Mouse (Mus musculus): Measurements from ENCODE around the gene Gpr142. TPM values are rescaled to one million over a fixed set of nuclear protein-coding genes. Genes with fewer than 3 reads are reported as not detected.

The Gpr142 gene
- total RNA-seq, 2 experiments from 2014 or later, result not detected

GRCm38 (mm10) chr11:114829499-114830432 lies 31.0 kb downstream of the Gpr142 start:
- no peak for ATAC-seq (replicated peaks; ENCODE audit: low FRiP score, poor library complexity, severe bottlenecking)

DNA sequence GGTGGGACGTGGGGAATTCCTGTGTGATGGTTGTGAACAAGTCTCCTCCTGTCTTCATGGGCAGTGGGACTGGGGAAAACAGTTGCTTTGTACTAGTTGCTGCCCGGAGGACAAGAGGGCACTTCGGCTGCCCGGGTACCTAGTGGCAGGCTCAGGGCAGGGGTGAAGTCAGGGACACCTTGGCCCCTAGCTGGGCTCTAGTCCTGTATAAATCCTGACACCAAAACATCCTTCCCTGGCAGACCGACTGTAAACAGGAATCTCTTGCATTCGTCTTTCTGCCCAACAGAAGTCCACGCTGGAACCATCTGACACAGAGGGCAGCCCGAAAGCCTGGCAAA lies 31.7 kb downstream of the Gpr142 start:
- no peak for ATAC-seq (replicated peaks; ENCODE audit: low FRiP score, poor library complexity, severe bottlenecking)

DNA sequence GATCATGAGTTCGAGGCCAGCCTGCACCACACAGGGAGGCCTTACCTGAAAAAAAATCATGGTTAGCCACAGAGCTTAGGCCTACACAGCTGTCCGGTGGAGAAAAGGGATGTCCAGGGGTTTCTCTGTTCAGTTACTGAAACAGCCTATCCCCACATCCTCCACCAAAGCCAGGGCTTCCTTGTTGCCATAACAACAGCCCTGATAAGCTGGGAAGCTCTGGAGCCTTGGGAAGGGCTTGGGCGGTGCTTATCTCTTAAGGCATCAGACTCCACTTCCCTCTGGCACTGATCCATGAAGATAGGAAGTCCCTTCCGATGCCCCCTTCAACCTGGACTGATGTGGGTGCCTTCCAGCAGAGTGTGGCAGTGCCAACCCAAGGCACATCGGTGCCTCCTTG lies 34.4 kb downstream of the Gpr142 start:
- no peak for ATAC-seq (replicated peaks; ENCODE audit: low FRiP score, poor library complexity, severe bottlenecking)

DNA sequence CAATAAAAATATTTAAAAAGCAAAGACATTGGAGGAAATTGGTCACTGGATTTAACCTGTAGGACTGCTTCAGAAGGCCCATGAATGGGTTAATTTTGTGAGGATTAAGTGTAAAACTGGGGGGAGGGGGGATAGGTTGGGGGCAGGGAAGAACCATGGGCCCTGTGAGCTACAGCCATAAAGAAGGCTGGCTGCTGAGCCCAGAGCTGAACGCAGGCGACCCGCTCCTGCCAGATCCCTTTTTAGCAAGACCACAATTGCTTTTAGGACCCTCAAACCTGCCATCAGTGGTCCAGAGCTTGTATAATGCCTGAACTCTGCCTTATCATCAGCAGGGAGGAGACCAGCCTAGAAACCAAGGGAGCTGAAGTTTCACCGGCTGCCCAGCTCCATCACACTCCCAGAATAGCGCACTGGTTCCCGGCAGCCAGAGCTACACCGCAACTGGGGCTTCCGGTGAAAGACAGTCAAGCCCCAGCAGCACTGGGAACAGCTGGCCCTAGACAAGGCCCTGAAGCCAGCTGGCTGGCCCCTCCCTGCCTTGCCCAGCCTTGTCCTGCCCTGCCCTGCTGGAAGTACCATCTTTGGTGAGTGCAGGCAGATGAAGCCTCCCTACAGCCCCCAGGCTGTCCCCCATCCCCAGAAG lies 45.2 kb downstream of the Gpr142 start:
- ATAC-seq (replicated peaks; ENCODE audit: low FRiP score, poor library complexity, severe bottlenecking), result no peak

DNA sequence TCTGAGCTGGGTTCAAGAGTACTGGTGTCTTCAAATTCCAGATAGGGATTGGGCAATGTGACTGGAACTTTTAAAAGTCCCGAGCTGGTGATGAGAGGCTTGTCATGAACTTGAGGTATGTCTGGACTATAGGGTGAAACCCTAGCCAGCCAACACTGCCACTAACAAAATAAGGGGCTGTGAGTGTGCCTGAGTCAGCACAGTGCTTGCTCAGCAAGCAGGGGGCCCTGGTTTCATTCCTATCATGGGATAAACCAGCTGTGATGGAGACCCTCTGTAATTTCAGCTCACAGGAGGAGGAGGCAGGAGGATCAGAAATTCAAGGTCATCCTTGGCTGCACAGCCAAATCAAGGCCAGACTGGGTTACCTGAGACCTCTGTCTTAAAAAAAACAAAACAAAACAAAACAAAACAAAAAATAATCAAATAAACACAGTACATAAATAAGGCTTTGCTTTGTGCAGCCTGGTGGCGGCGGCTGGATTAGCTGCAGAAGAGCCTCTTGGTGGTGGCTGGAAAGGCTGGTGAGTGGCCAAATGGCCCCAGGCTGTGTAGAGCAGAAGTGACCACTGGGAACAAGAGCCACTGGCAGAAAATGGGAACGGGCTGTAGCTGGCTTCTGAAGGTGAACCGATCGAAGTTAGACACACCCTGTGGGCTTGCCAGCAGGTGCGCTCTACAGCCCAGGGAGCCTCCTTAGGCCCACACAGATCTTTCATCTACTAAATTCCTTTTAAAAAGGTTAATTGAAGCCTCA lies 45.9 kb downstream of the Gpr142 start:
- no peak for ATAC-seq (replicated peaks; ENCODE audit: low FRiP score, poor library complexity, severe bottlenecking)

DNA sequence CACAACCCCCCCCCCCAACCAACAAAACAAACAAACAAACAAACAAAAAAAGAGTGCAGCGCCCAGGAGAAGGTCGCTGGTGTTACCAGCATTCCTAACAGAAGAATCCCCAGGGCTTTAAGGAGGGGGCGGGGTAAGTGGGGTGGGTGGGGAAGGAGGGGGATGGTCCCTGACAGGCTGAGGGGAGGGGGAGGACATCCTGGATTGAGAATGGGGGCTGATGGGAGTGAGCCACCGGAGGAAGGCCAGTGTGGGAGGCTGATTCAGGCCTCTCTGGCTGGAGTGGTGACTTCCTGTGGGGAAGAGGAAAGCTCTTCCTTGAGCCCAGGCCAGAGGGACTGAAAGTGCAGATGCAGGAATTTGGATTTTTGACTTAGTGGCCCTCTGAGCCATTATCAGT lies 47.6 kb downstream of the Gpr142 start:
- ATAC-seq (replicated peaks; ENCODE audit: low FRiP score, poor library complexity, severe bottlenecking), result no peak

DNA sequence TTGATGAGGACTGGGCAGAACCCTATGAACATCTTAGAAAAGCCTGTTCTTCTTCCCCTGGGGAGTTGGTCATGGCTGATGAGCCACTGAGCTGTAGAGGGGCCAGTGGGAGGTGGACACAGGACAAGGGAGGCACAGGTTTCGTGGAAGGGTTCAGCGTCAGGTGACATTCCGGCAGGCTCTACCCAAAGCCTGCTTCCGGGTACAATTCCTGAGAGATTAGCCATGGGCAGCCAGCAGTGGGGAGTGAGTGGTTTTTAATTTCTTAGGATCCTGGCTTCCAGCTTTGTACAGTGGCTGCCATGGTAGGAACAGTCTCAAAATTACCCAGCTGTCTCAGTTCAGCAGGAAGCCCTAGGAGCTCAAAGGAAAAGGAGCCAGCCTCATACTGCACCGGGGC lies 48.3 kb downstream of the Gpr142 start:
- ATAC-seq (replicated peaks; ENCODE audit: low FRiP score, poor library complexity, severe bottlenecking), result no peak

DNA sequence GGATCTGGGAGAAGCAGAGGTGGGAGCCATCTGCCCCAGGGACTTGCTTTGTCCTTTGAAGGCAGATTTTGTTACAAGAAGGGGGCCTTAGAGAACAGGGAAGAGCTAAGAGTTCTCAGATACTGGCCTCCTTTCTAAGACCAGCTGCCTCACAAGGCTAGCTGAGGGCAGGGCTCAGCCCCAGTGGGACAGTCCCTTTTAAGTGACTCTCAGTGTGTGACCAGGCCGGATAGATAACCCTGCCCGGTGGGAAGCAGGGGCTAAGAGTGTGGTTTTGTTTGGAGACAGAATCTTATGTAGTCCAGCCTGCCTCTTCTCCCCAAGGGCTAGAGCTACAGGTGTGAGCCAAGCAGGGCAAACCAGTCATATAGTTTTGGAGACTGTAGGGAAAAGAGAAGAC lies 50.8 kb downstream of the Gpr142 start:
- no peak for ATAC-seq (replicated peaks; ENCODE audit: low FRiP score, poor library complexity, severe bottlenecking)

- ATAC-seq (replicated peaks; ENCODE audit: low FRiP score, poor library complexity, severe bottlenecking), result no peak
Measured at GRCm38 (mm10) chr11:114850066-114850451, 51.3 kb downstream of the Gpr142 start.

DNA sequence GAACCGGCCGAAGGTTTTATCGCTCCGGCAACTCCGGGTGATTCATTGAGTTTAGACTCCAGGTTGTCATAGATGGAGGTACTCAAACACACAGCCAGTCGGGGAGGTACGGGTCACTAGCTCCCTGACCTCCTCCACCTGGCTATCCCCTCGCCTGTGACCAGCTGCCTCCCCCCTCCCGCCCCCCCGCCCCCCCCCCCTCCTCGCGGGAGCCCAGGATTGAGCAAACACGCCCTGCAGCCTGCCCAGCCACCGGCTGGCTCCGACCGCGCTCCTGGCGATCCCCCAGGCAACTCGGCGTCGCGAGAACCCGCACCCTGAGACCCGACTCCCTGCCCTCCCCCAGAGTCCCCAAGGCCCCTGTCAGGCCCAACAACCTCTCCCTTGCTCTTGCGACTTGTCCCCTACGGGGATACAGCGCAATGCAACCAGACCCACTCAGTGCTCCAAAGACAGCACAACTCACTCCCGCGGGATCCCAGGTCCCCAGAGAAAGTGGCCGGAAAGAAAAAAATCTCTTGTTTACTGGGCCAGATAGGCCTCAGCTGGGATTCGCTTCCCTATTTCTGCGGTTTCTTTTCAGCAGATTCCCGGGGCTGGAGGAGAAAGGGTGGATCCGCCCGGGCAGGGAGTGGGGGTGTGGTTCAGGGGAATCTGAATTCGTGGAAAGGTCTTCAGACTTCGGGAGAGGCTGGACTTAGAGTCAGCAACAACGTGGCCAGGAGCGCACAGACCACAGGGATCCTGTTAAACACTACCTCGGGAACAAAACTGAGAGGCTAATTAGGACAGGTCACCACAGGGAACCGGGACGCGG lies 51.9 kb downstream of the Gpr142 start, which contains the start of gene Gprc5c:
Gene Gprc5c, plus strand, starts transcription at position 701 of the 817 bp plus-strand sequence.
- ATAC-seq (replicated peaks; ENCODE audit: low FRiP score, poor library complexity, severe bottlenecking), result no peak

DNA sequence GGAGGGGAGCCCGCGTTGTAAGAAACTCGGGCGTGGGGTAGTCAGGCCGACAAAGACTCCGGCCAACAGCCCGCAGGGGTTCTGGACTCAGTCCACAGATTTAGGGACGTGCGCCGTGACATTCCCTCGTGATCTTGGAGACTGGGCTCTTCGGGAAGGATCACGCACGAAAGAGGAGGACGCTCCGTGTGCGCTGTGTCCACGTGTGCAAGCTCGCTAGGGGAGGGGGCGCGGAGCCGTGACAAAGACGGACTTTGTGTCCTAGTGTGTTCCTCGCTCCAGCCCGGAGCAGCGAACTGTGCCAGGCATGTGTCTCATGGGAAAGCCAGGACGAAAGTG lies 52.5 kb downstream of the Gpr142 start:
- ATAC-seq (replicated peaks; ENCODE audit: low FRiP score, poor library complexity, severe bottlenecking), result no peak

GRCm38 (mm10) chr11:114851608-114852310 lies 53.0 kb downstream of the Gpr142 start:
- ATAC-seq (replicated peaks; ENCODE audit: low FRiP score, poor library complexity, severe bottlenecking), result no peak

DNA sequence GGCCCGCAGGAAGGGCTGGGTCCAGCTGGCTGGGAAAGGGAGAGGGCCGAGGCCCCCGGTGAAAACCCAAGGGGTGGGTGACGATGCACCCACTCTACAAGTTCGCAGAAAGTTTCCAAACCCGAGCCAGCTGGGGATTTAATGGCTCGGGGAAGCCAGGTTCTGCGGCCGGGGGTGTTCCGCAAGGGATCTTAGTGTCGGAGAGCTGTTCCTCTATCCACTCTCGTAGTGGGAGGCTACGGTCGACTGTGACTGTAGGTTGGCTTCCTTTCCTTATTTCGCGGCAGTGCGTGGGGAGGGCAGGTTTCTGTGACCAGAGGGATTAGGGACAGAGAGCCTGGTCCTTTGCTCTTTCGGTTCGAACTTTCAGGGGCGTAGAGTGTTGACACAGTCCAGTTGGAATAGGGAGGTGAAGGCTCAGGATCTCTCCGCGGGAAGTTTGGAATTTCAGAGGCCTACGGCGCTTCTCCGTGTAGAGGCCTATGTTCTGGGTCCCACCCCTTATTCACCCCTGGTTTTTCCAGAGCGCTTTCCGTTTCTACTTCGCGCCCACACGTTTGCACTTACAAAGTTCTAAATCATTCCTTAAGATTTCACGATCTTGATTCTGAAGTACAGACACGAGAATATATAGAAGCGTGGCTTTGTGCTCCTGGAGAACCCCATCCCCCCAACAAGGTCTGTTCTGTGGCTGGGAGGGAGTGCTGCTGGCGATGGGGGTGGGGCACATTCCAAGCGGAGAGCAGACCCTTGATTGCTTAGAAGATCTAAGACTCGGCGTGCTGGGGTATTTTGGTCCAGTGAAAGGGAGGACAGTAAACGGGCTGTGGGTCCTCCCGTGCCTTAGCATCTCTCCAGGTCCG lies 53.8 kb downstream of the Gpr142 start:
- no peak for ATAC-seq (replicated peaks; ENCODE audit: low FRiP score, poor library complexity, severe bottlenecking)

GRCm38 (mm10) chr11:114853174-114853838 lies 54.6 kb downstream of the Gpr142 start:
- ATAC-seq (replicated peaks; ENCODE audit: low FRiP score, poor library complexity, severe bottlenecking), result no peak

DNA sequence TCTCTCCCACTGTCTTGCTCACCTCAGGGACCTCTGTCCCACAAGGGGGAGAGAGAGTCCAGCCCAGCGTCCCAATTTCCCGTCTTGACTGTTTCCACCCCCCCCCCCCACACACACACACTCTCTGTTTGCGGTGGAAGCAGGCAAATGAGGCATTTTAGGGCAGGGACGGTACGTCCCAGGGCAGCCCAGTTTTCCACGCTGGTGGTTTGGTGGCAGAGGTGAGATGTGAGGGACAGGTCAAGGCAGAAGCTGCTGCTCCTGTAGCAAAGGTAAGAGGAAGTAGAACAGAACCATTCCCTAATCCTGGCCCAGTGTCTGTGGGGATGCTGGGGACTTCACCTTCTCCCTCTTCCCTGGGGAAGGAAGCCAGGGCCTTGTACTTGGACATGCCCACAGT lies 55.9 kb downstream of the Gpr142 start:
- no peak for ATAC-seq (replicated peaks; ENCODE audit: low FRiP score, poor library complexity, severe bottlenecking)

GRCm38 (mm10) chr11:114856125-114856524 lies 57.4 kb downstream of the Gpr142 start:
- ATAC-seq (replicated peaks; ENCODE audit: low FRiP score, poor library complexity, severe bottlenecking), result no peak
